Mouse (Mus musculus) thymus, adult 18-20 months (tissue): ENCODE data around the gene Timm10.
A peak's percentile ranks its signal among the peaks of the same experiment; 100 is the strongest.

Experiments used
- DNase-seq, 2 experiments: peaks; one replicate each; pipeline ENCODE4 v3.0.0; 2022; ENCODE audit warnings: mixed read lengths in 2 of 2

Gene Timm10

DNA sequence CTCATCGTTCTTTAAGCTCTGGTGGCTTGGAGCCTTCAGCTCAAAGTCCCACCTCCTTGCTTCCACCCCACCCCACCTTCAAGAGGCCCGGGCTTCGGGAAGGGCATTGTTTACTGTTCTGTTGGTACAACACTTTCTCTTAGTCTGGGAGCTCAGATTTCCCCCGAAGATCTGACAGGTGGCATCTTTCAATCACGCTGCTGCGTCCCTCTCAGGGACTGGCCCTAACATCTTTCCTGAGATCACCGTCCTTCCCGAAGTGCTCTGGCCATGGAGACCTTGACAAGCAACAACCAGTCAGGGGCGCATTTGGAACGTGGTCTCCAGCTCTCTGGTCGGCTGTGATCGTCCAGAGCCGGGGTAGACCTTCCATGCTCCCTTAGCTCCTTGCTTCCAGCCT, 4.2 kb upstream of the Timm10 start, which contains the start of gene Smtnl1:
TSS of gene Smtnl1 (minus strand) at position 101 of the 400 bp plus-strand sequence.
- no peak for DNase-seq

DNA sequence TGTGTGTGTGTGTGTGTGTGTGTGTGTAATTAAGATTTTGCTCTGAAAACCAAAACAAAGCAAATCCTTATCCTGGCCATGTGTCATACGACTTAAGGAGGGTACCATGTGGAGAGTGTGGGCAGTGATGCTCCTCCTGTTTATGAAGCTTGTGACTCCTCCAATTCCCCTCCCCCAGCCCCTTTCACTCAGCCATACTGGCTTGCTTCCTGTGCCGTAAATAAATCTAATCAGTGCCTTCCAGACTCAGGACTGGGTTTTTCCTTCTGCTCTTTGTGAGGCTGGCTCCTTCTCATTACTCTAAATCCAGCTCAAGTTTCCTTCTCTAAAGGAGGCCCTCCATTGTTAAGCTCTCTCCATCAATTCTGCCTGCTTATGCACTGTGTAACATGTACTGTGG, 3.6 kb upstream of the Timm10 start:
- DNase-seq = no peak

DNA sequence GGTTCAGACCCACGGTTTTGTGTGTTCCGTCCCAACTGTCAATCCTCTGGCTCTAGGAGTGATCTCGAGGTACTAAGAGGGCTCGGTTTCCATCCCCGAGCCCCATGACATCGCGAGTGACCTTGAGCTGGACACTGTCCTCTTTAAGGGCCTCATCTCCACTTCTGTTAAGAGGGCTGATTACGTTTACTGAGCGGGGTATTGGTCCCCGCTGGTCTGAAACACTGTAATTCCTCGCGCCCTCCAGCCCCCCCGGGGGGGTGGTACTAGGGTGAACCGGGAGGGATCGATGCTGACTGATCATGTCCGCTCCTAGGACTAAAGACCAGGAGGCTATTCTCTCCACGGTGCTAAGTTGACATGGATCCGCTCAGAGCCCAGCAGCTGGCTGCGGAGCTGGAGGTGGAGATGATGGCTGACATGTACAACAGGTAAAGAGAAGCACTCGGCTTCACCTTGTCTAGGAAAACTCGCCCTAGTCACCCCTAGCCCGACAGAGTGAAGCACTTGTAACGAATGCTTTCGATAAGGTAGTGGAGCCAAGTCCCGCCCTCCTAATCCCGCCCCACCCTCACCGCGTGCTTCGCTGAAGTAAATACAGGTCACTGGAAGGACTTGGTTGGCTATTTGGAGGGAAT, 605 bp downstream of the Timm10 start:
- no peak for DNase-seq

DNA sequence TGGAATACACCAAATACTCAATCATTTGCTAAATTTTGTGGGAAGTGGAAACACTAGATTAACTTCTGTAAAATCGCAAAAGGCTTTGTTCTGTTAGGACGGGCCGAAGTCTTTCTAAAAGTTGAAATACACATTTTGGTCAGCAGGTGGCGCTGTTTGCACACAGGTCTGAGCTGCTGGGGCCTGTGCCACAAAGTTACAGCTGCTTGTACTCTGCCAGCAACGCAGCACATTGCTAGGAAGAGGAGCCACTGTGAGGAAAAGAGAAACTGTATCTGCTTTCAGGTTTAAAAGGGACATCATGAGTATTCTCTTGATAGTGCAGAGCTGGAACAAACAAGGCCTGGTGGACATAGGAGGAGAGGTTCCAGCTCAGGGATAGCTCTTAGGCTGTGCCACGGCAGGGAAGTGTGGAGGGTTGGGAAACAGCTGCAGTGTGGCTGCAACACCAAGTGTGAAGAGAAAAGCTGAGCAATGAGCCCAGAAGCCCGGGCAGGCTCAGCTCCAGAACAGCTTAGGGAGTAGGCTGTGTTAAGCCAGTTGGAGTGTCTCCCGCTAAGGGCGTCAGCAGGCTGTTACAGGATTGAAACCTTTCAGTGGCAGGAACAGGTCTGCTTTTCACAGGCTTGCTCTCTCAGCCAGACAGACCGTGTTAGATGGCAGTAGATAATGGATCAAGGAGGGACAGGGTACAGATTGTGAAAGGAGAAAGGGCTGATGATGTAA, 5.0 kb downstream of the Timm10 start:
- DNase-seq = peak; percentile 52 to 63

DNA sequence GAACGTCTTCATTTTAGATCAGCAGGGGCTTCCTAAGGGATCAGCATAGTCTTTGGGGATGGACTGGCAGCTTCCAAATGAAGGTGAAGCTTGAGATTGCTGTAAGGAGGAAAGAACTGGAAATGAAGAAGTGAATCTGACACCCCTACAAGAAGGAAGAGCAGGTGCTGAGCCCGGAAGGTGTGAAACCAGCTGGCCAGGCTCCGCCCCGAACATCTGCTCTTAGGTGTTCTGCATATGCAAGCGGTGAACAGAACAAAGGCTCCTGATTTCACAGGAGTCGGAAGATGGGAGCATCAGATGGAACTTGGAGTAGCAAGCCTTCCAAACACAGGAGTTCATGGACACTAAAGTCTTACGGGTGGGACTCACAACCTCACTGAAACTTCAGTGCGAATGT, 10.3 kb downstream of the Timm10 start:
- DNase-seq = peak; percentile 68 to 76

DNA sequence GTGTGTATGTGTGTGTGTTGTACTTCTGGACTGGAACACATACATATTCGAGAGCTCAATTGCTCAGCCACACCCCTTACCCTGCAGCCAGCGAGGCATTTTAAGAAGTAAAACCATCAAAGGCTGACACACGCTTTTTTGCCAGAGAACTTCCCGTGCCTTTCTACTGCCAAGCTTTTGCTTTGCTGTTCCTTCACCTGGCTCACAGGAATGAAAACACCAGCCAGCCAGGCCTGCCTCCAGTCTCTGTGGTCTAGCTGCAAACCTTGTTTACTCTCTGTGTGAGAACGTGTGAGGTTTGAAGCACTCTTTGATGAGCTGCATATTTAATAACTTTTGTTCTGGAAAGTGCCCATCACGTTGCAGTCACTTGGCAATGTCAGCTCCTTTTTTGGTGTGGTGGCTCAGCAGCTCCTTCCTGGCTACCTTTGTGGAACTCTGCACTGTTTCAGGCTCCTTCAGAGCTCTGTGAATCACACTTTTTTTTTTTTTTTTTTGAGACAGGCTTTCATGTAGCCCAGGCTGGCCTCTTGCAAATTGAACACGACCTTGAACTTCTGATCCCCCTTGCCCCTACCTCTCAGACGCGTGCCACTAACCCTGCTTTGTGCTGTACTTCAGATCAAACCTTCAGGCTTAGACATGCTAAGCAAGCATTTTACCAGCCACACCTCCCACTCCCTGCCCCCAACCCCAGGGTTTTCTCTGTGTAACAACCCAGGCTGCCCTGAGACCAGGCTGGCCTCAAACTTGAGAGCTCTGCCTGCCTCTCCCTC, 11.2 kb downstream of the Timm10 start:
- peak in 1 of 2 experiments; percentile 69 for DNase-seq

DNA sequence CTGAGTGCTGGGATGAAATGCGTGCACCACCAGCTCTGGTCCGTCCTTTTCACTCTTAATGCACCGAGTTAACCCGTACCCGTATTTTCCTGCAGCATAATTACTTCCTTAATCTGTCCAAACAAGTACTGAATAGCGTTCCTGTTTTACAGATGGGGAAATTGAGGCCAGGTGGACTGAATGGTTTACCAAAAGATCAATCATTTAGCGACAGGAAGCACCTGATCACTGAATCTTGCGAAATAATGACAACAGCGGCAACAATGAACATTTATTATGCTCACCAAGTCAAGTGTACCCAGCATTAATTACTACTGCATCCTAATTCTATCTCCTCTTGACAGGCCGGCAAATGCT, 11.8 kb downstream of the Timm10 start, which contains the start of gene Slc43a1:
TSS of gene Slc43a1 (plus strand) at position 258 of the 357 bp plus-strand sequence.
- DNase-seq = no peak

DNA sequence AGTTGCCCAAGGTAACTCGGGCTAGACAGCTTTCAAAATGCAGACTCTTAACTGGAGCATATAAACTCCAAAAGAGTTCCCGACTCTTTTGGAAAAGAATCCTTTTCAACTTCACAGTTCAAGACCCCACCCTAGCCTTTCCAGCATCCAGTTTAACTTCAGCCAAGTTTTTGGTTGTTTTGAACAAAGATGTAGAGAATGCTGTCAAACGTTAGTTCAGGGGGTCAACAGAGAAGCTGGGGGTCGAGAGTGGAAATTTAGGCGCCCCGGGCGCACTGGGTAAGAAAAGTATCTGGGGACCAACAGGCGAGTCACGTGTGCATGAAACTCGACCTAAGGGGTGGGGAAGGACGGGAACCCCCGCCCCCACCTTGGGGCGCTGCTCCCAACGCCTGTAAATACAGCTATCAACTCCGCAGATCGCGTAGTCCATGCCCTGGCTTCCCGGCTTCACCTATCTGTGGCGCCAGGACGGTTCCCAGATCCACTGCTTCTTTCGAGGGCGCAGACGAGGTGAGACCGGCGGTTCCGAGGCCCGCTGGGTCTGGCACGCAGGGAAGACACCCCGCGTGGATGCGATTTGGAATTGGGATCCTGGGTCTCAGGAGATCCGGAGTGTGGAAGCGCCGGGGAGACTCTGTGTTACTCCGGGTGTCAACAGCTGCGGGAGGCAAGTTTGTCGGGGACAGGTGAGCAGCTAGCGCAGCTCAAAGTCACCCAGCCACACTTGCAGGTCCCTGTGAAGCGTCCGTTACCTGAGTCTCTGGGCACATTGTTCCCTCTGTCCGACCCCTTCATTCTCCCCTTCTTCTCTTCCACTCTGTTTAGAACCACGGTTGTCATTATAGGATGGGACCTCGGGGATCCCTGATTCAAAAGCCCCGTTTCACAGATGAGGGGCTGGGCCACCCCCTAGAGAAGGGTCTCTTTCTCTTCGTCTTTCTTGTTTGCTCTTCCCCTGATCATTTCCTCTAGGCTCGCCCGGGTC, 12.5 kb downstream of the Timm10 start:
- peak; percentile 40 to 49 for DNase-seq

DNA sequence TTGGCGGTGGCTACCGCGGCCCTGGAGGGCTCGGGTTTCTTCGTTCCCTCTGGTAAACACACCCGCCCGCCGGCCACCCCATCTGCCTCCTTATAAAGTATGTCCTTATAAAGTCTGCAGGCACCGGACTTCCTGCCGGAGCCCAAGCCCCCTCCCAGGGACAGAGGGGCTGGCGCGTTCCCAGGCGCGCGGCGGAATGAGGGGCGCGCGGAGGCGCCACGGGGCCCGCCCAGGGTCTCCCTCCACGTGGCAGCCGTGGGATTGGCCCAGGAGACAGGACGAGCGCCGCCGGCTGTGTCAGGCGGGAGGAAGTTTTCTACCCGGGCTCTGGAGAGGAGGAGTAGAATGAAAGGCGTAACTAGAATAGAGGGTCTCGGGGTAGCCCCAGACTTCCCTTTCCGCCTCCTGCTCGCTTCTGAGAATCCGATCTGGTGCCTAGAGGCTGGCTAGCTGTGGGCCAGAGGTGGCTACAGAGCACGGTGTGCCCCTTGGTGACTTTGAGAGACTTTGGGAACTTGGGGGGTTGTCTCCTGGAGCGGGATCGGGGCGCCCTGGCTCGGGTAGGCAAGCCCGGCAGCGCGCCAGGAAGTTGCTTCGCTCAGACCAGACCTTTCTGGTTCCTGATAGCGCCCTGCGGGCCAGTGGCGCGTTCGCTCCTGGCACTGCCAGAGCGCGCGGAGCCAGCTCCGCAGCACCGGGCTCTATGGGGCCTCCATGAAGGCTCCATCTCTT, 13.4 kb downstream of the Timm10 start:
- DNase-seq = peak; percentile 47 to 65

DNA sequence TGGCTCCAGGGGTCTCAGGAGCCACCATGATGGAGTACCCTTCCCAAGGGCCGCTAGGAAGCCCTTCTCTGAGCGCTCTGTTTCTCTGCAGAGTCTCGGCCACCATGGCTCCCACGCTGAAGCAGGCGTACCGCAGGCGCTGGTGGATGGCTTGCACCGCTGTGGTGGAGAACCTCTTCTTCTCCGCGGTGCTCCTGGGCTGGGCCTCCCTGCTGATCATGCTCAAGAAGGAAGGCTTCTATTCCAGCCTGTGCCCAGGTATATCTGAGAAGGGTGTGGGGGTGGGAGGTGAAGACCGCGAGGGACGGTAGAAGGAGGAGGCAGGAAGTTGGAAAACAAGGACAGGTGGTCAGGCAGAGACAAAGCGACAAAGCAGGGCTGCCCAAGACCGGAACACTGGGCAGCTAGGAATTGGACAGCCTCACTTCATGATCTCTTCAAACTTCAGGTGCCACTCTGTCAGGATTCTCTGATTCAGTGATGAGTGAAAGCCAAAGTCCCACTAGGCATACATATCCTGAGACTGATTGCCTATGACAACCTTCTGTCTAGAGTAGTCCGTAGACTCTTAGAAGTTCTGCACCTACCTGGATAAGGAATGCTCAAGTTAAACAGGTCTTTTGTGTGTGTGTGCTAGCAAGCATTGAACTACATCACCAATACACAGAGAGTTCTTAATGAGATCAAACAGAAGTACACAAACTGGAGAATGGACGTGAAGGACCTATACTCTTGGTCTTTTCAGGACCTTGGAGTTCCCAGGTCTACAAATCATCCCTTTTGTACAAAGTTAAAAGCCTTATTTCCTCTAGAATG, 14.2 kb downstream of the Timm10 start:
- peak in 1 of 2 experiments; percentile 30 for DNase-seq

DNA sequence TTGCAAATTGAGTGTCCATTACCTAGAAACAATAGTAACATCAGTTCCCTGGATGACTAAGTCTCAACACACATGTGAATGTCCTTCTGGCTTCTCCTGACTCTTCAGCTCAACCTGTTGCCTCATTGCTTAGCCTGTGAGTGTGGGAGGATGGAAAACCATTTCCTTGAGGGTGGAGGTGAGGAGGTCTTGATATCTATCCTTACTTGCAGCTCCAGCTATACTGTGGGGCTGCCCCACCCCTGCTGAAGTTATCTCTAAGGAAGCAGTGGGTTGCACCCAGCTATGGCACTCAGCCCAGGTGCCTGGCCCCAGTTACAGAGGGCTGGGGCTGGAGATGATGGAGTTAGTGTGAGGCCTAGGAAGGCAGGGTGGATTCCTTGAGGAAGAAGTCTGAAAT, 15.1 kb downstream of the Timm10 start:
- peak; percentile 36 to 39 for DNase-seq

DNA sequence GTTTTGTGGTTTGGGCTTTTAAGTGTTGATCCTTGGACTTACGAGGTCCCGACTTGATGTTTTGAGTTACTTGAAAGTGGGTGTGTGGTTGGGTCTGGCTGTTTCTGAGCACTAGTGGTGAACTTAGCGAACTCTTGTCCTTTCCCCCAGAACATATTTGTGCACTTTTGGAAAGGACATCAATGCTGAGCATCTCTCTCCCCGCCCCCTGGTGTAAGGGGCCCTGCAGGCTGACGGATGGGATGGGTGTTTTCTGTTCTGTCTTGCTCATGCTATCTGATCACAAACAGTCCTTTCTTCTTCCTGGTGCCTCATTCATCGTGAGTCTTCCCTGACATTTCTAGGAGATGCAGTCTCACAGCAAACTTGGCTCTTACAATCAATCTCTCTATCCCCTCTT, 16.9 kb downstream of the Timm10 start:
- DNase-seq = peak in 1 of 2 experiments; percentile 51

DNA sequence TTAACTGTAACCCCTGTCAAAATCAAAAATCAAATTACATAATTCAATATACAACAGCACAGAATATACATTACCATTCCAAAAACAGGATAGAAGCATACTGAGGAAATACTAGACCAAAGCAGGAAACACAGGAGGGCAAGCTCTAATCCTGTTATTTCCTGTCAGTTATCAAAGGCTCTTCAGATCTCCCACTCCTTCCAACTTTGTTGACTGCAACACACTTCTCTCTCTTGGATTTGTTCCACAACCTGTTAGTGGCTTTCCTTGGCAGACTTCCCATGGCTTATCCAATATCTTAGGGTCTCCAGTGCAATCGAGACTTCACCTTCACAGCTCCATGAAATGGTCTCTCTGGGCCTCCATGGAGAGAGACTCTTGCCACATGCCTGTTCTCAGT, 18.4 kb downstream of the Timm10 start:
- no peak for DNase-seq

DNA sequence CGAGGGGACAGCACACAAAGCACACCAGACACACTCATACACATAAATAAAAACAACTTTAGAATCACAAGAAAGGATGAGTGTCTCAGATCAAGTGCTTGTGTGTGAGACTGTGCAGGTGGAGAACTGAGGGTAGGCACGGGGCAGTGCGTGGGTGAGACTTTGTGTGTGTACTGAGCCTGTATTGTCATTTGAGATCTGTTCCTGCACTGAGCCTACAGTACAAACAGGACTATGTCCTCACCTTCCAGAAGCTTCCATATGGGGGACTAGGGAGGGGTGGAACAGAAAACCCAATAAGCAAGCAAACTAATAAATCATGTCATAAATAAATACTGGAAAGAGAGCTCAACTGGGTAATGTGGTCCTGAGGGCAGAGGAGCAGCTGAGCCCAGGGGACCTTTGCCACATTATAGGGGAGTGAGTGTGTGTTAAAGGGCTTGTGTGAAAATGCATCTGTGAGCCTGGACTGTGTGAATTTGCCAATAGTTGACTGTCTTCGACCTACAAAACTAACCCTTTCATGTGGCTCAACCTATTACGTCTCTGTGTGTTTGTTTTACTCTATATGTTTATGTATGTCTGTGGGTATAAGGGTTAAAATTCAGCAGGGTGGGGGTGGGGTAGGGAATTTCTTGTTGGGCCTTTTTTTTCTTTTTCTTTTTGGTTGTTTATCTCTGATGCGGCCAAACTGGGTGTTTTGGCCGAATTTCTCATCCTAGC, 23.8 kb downstream of the Timm10 start:
- no peak for DNase-seq

DNA sequence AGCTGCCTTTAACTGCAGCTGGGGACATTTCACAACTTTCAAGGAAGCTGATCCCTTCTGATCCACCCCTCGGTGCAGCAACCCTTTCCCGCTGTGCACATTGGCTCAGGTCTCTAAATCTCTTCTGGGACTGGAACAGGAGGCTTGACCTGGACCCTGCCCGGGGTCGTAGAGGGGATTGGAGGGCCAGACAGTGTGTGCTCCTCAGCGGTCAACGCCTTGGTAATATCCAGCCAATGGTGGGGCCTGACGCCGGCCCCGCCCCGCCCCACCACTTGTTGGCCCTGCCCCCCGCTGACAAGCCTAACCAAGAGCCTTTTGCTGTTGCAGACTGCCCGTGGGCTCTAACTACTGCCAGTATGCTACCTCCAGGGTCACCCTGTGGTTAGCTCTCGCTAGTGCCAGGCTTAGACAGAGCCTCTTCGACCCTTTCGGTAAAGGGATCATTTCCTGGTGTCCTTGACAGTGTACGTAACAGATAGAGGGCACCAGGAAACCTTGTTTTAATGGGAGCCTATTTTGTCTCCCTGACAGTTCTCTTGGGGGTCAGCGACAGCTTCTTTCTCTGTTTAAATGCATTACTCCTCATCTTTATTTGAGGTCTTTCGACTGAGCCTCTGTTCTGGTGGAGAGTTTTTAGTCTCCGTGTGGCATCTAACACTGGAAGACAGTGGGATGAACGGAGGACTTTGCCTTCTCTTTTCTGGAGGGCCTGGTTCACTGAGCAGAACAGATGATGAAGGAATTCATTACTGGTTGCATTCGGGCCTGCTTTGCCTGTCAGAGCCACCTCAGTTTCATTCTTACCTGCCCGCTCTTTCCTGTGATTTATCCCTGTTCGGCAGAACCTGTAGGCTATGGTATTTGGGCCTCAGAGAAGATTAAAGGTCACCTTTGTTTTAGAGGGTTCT, 24.6 kb downstream of the Timm10 start:
- DNase-seq = no peak

DNA sequence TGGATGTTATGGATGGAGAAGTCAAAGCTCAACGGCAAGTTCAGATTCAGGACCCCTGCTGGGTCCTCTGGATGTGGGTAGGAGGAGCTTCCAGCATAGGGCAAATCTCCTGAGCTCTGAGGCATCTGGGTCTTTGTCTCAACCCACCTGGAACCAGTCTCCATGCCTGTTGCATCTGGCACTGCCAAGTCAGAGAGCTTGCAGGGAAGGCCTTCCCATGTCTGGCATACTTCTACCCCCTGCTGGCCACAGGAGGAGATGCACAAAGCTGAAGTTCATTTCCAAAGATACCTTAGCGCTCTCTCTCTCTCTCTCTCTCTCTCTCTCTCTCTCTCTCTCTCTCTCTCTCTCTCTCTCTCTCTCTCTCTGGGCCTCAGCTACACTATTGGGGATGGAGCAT, 28.9 kb downstream of the Timm10 start:
- DNase-seq = peak in 1 of 2 experiments; percentile 43

DNA sequence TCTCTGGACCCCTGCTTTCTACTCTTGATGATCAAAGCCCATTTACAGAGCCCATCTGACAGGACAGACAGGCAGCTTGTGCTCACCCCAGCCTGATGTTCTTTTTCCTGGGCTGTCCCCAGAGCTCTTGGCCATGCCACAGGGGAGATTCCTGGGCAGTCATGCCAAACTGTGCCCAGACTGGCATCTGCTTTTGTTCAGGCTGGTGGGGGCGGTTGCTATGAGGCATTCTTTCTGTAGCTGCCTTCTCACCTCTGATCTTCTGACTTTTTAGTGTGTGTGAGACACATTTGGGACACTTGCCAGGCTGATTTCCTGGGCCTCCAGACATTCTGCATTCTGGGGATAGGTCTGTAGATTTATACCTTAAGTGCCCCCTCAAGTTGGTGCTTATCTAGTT, 31.8 kb downstream of the Timm10 start:
- DNase-seq = no peak

DNA sequence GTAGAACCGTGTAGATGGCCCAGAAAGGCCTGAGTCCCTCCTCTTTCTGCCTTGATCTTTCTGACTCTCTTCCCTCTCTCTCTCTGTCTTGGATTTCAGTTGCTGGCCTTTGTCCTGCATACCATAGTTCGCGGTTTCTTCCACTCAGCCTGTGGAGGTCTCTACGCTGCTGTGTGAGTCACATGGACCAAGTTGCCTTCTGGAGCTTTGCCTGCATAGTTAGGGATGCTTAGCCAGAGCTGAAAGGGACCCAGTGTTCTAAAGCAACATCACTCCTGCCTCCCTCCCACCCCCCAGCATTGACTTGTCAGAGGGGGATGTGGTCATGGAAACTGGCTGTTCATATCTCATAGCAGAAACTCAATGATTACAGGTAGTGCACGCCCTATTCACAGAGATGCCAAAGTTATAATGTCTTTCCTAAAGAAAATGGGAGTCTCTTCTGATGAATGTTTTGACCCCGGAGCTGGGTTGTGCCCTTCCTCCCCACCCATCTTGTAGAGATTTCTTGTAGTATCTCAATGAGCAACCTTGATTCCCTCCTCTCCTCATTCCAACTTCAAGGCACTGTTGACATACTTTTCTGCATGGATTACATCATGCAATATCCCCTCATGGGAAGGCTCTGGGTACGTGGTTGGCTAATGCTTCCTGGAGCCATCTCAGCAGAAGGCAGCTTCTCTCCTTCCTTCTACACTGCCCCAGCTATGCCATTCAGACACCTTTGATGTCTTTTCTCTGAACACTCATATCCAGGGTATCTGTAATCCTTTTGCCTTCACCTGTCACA, 33.4 kb downstream of the Timm10 start:
- DNase-seq = no peak
